Mouse (Mus musculus) cerebellum, postnatal 4 days (tissue): ENCODE measurements around the gene Rbm44.

Experiments used
- DNase-seq, 2 experiments: peaks; one replicate each; pipeline ENCODE4 v3.0.0; 2022; ENCODE audit warnings: low spot score in 2 of 2, mixed read lengths in 1 of 2

Gene Rbm44

DNA sequence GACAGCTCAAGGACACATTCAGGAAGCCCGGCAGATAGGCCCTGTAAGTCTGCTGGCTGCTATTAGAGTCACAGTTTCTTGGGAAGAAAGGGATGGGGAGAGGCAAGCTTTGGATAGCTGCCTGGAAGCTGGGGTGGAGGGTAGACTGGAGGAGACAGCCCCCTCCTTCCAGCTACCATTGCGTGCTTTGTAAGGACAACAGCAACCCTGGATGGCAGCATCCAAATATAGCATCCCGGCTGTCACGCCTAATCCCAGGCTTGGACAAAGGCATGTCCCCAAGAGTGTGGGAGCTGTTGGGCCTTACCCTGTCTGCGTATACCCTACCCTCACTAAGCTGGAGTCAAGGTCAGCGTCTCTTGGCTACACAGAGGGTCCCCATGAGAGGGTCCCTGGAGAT is 64.5 kb downstream of the Rbm44 start:
- DNase-seq, result peak in 1 of 2 experiments; percentile 41

DNA sequence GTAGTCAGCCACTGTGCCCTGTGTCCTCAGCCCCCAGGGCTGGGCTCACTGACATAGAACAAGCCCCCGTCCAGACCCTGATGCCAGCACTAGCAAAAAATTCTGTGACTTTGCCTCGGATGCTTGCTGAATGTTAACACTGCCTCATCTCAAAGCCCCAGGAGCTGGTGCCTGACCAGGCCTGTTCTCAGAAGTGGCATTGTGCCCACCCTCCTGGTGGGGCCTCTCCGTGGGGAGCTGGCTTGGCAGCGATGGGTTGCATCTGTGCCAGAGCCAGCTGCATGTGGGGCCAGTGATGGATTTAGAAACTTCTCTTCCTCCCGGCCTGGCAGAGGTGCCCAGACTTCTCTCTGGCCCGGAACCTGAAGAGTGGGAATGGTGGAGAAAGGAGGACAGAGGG is 64.9 kb downstream of the Rbm44 start:
- peak; percentile 73 to 86 for DNase-seq

DNA sequence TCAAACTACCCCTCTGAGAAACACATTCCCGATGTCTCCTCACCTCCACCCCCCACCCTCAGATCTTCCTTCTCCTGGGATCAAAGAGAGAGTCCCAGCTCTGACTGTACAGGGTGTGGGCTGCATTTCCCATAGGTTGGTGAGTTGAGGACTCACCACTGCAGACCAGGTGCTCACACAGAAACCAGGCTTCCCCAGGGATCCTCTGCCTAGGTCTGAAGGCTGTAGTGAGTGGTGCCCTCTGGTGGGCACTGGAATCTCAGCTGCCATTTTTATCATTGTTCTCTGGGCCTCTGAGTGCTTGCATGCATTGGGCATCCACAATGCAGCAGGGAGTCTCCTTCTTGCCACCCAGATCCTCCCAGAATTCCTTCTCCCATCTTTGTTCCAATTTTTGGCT is 66.2 kb downstream of the Rbm44 start:
- DNase-seq, result peak; percentile 45 to 63

DNA sequence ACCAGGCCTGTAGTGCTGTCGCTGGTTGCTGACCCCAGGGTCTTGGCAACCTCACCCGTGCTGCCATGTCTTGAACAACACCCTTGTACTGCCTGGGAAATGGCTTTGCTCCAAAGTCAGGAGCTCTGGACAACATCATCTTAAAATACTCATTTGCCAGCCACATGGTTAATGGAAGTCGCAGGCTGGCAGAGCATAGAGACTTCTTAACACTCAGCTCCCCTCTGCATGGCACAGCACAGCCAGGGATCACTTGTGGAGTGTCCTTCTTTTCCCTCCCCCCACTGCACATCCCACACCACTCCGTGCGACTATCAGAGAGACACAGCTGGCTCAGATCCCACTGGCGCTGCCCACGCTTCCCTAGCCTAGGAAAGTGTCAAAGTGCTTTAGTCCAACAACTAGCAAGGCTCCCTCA is 66.7 kb downstream of the Rbm44 start:
- DNase-seq, result no peak

DNA sequence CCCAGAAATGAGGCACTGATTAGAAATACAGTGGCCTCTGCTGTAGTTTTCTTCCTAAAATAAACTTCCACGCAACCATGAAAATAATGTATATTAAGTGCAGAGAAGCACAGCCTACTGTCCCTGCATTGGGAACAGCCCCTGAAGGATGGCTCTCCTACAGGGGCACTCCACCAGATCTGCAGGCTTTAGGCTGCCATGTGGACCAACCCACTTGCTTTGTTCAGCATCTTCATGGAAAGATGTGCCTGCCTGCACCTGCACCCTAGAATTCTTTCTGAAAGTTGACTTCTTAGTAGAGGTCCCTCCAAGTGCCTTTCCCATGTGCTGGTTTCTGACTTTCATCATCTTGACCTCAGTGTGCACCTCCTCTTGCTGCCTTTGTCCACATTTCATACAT is 70.4 kb downstream of the Rbm44 start:
- no peak for DNase-seq

DNA sequence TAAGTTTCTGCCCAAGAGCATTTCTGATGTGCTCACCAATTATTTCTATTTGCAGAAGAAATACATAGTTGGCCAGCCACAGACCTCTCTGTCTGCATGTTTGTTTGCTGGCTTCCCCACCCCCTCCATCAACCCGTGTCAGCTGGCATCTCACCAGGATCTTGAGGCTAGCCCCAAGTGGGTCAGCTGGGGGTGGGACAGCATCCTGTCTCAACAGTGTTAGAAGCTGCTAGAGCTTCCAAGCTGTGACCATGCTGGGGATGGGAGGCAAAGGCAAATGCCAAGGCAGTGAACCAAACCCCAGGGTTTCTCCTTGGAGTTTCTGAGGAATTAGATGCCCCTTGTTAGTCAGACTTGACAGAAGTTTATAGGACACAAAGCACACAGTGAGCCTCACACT is 71.1 kb downstream of the Rbm44 start:
- peak in 1 of 2 experiments; percentile 24 for DNase-seq

DNA sequence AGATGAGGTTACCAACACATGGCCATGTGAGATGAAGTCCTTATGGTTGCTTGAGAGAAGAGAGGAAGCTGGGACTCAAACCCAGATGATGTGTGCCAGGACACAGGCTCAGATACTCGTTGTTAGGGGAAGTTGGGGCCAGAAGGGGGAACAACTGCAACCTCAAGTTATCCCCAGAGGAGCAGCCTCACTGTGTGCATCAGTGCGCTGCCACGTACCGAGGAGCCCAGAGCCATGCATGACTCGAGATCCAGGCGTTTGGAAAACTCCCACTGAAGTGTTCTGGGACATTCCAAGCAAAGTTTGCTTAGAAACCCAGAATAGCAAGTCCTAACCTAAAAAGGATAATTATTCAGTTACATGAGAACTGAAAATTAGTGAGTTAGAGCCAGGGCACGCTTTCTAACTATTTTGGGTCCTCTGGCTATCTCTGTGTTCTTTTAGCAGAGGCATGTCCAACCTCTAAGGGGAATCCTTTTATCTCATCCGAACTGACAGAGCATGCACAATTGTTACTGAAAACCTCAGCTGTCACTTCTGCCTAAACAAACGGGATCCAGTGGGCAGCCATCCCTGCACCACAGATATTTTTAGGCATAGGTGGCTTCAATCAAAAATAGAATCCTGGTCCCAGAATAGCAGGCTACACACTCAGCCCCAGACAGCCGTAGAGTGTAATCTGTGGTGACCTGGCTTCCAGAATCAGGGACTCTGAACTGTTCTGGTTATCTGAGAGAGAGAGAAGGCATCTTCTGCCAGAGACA is 71.8 kb downstream of the Rbm44 start:
- no peak for DNase-seq

DNA sequence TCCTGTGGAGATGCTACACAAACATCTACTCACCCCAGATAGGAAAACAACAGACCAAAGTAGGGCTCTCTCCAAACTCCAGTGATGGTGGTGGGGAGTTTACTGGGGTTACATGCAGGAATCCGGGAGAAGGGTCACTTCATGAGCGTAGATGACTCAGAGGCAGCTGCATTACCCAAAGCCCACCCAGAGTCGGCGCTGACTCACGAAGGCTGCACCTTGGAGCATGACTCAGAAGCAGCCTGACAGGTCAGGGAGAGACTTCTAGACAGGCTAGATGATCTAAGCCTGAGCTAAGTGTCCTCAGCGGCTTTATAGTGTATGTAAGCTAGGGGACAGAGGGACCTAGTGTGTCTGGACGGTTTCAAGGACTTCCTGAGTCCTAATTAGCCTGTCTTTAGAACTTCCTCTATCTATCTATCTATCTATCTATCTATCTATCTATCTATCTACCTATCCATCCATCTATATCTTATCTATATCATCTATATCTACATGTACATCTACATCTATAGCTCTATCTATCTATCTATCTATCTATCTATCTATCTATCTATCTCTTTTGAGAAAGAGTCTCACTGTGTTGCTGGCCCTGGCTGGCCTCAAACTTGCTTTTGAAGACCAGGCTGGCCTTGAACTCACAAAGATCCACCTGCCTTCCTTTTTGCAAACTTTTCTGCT is 74.9 kb downstream of the Rbm44 start:
- no peak for DNase-seq

DNA sequence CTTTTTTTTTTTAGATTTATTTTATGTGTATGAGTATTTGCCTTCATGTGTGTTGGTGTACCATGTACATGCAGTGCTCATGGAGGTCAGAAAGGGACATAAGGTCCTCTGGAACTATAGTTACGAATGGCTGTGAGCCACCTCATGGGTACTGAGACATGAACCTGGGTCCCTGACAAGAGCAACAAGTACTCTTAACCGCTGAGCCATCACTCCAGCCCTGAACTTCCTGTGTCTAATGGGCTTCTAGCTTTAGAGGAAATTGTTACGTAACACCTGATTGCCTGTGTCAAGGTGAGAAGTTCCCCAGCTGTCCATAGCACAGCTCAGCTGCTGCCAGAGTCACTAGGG is 75.4 kb downstream of the Rbm44 start:
- DNase-seq, result no peak
